Mouse (Mus musculus): Measurements from ENCODE around the gene Tshz2. TPM values are rescaled to one million over a fixed set of nuclear protein-coding genes. Genes with fewer than 3 reads are reported as not detected.

Gene Tshz2
- polyA plus RNA-seq, 1 experiment from 2014 or later, result 9.0 TPM

GRCm38 (mm10) chr2:170094871-170095270 lies 462.1 kb downstream of the Tshz2 start:
- WGBS, result 96% methylated on average over 9 of the region's 9 CpGs
- no peak for ATAC-seq (replicated peaks)
- H3K4me3 ChIP-seq, result no peak overlapping the region
- H3K4me1 ChIP-seq, result no peaks in the 10 kb centered on the region
- H3K9me3 ChIP-seq, result no peaks in the 10 kb centered on the region
- H3K27me3 ChIP-seq, result no peaks in the 10 kb centered on the region
- H3K9ac ChIP-seq (replicated peaks), result no peak overlapping the region
- no peak overlapping the region for H3K27ac ChIP-seq (replicated peaks)
- no peaks in the 10 kb centered on the region for H3K36me3 ChIP-seq
- H3K4me2 ChIP-seq (replicated peaks), result no peak overlapping the region

DNA sequence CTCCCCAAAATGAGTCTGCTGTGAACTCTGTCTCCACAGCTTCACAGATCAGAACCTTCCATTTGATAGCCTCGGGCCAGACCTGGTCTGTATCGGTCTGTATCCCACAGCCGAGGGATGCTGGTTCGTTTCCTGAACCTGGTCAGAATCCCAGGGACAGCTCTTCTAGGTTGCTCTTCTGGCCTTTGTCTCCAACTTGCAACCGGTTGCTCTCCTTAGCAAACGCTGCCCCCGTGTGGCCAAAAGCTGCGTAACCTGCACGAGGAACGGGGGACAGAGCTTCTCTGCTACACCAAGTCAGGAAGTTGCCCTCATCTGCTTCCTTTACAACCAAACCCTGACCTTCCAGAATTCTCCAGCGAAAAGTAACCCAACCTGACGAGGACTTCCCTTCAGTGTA lies 468.3 kb downstream of the Tshz2 start:
- 5% methylated on average over 12 of the region's 12 CpGs for WGBS

GRCm38 (mm10) chr2:170101932-170102331 lies 469.1 kb downstream of the Tshz2 start:
- Histone ChIP-seq H3K9ac (replicated peaks) (no peak overlapping the region), H3K4me3 (no peak overlapping the region), H3K4me1 (no peaks in the 10 kb centered on the region; the same call in 1 of the 2 replicates), H3K36me3 (no peaks in the 10 kb centered on the region), H3K27ac (replicated peaks) (no peak overlapping the region), H3K9me3 (no peaks in the 10 kb centered on the region), H3K27me3 (no peaks in the 10 kb centered on the region), H3K4me2 (replicated peaks) (no peak overlapping the region)
- no peak for ATAC-seq (replicated peaks)
- WGBS, result 70% methylated on average over 7 of the region's 7 CpGs

More for the DNA sequence above, 468.3 kb downstream of the Tshz2 start:
- Histone ChIP-seq H3K4me3 (no peak overlapping the region), H3K9ac (replicated peaks) (no peak overlapping the region), H3K4me1 (no peaks in the 10 kb centered on the region; the same call in 1 of the 2 replicates), H3K36me3 (no peaks in the 10 kb centered on the region), H3K27me3 (no peaks in the 10 kb centered on the region), H3K4me2 (replicated peaks) (no peak overlapping the region), H3K9me3 (no peaks in the 10 kb centered on the region), H3K27ac (replicated peaks) (no peak overlapping the region)
- ATAC-seq (replicated peaks), result peak; percentile 27; the same call in 1 of the 2 replicates

DNA sequence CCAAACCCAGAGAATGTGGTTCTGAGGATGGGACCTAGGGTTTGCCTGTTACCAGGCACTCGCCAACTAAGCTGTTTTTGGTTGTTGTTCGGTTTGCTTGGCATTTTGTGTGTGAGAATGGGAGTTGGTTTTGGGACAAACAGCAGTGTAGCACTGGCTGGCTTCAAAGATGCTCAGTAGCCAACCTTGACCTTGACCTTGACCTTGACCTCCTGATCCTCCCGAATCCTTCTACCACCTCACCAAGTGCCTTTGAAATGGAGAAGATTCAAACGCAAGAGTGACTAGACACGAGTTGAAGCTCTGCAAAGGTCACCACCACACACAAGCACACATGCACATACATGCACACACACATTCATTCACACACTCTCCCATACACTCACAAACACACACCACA lies 470.5 kb downstream of the Tshz2 start:
- Histone ChIP-seq H3K4me1 (no peaks in the 10 kb centered on the region; the same call in 1 of the 2 replicates), H3K27ac (replicated peaks) (no peak overlapping the region), H3K36me3 (no peaks in the 10 kb centered on the region), H3K27me3 (no peaks in the 10 kb centered on the region), H3K4me2 (replicated peaks) (no peak overlapping the region), H3K4me3 (no peak overlapping the region), H3K9me3 (no peaks in the 10 kb centered on the region), H3K9ac (replicated peaks) (no peak overlapping the region)
- no peak for ATAC-seq (replicated peaks)
- 89% methylated on average over 5 of the region's 5 CpGs for WGBS

DNA sequence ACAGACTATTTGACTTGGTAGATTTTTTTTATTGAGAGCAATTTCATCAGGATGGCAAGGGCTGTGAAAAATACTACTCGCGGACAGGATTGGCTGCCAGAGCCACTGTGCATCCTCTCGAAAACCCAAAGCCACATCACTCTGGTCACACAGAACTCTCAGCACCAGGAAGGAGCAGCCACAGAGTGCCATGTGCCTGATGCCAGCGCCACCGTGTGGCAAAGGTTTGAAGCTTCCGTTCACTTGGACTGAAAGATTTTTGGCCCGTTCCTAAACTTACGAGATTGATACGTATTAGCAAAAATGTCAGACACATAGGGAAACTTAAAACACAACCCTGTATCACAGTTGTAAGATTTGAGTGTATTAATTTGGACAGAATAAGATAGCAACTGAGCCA lies 471.0 kb downstream of the Tshz2 start:
- no peaks in the 10 kb centered on the region; the same call in 1 of the 2 replicates for H3K4me1 ChIP-seq
- no peaks in the 10 kb centered on the region for H3K9me3 ChIP-seq
- no peak; the same call in 1 of the 2 replicates for ATAC-seq (replicated peaks)
- H3K4me2 ChIP-seq (replicated peaks), result no peak overlapping the region
- 50% methylated on average over 9 of the region's 9 CpGs for WGBS
- no peak overlapping the region for H3K9ac ChIP-seq (replicated peaks)
- no peak overlapping the region for H3K4me3 ChIP-seq
- H3K36me3 ChIP-seq, result no peaks in the 10 kb centered on the region
- no peak overlapping the region for H3K27ac ChIP-seq (replicated peaks)
- H3K27me3 ChIP-seq, result no peaks in the 10 kb centered on the region

- Histone ChIP-seq H3K27me3 (no peaks in the 10 kb centered on the region), H3K4me2 (replicated peaks) (no peak overlapping the region), H3K9ac (replicated peaks) (no peak overlapping the region), H3K36me3 (no peaks in the 10 kb centered on the region), H3K9me3 (no peaks in the 10 kb centered on the region), H3K4me1 (peaks cover 4% of the 10 kb centered on the region), H3K27ac (replicated peaks) (no peak overlapping the region), H3K4me3 (no peak overlapping the region)
- ATAC-seq (replicated peaks), result no peak
- WGBS, result 91% methylated on average over 6 of the region's 6 CpGs
Observed at GRCm38 (mm10) chr2:170104396-170104795, 471.6 kb downstream of the Tshz2 start.

DNA sequence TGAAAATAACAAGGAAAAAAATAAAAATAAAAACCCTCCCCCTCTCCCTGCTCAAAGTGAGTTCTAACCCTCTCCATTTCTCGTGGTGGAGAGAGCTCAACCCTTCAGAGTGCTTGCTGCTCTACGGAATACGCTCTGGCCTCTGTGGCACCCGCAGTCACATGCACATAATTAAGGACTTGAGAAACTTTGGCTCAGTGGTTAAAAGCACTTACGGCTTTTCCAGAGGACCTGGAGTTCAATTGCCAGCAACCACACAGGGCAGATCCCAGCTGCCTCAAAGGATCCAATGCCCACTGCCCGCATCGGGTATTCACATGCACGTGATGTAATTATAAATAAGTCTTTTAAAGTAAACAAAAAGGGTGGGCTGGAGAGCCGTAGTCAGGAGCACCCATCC lies 473.2 kb downstream of the Tshz2 start:
- Histone ChIP-seq H3K4me2 (replicated peaks) (no peak overlapping the region), H3K4me3 (no peak overlapping the region), H3K4me1 (peaks cover 7% of the 10 kb centered on the region), H3K27me3 (no peaks in the 10 kb centered on the region), H3K36me3 (no peaks in the 10 kb centered on the region), H3K9me3 (no peaks in the 10 kb centered on the region), H3K27ac (replicated peaks) (no peak overlapping the region), H3K9ac (replicated peaks) (no peak overlapping the region)
- no peak for ATAC-seq (replicated peaks)
- WGBS, result 56% methylated on average over 9 of the region's 9 CpGs

- Histone ChIP-seq H3K4me1 (peaks cover 11% of the 10 kb centered on the region; the same call in 1 of the 2 replicates), H3K36me3 (0 out of 2 replicates have a peak, but pooled peaks cover 2% of the 10 kb centered on the region), H3K9me3 (no peaks in the 10 kb centered on the region), H3K27me3 (no peaks in the 10 kb centered on the region), H3K9ac (replicated peaks) (no peak overlapping the region), H3K27ac (replicated peaks) (no peak overlapping the region), H3K4me2 (replicated peaks) (no peak overlapping the region), H3K4me3 (no peak overlapping the region)
- no peak for ATAC-seq (replicated peaks)
- WGBS, result 87% methylated on average over 3 of the region's 3 CpGs
Observed at GRCm38 (mm10) chr2:170107791-170108190, 475.0 kb downstream of the Tshz2 start.

DNA sequence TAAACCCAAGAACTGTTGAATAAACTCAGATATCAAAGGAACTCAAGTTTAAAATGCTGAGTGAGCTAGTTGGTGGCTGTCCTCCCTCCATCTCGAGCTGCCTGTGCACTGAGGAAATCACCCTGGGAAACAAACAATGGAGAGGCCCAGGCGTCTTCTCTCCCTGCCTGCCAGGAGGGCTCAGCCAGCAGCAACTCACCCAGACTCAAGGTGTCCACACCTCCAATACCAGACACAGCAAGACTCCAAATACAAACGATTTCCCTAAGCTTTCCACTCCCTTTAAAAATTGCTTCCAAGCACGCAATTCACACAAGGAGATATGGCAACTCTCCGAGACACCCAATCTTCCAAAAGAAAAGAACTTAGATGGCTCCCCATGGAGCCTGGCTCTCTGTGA lies 476.7 kb downstream of the Tshz2 start:
- peaks cover 5% of the 10 kb centered on the region; the same call in 1 of the 2 replicates for H3K36me3 ChIP-seq
- H3K9ac ChIP-seq (replicated peaks), result no peak overlapping the region
- H3K27ac ChIP-seq (replicated peaks), result no peak overlapping the region
- WGBS, result 27% methylated on average over 5 of the region's 5 CpGs
- H3K4me2 ChIP-seq (replicated peaks), result no peak overlapping the region
- H3K9me3 ChIP-seq, result no peaks in the 10 kb centered on the region
- ATAC-seq (replicated peaks), result no peak
- H3K4me1 ChIP-seq, result peaks cover 13% of the 10 kb centered on the region; the same call in 1 of the 2 replicates
- no peak overlapping the region for H3K4me3 ChIP-seq
- H3K27me3 ChIP-seq, result no peaks in the 10 kb centered on the region

DNA sequence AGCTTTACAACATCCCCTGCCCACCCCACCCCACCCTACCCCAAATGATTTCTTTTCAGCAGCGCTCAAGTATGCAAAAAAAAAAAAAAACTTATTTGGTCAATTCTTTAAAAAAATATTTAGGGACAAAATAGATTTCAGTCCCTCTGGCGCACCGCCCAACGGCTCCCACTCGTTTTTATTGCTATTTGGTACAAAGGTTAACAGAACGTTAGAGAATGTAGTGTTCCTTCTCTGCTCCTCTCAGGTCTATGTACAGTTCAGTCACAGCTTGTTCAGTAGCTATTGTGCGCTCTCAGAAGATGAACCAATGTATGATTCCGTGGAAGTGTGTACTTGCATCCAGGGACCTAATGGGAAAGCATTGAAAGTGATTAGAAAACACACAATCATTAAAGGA lies 477.5 kb downstream of the Tshz2 start:
- H3K36me3 ChIP-seq, result peaks cover 9% of the 10 kb centered on the region
- 82% methylated on average over 8 of the region's 8 CpGs for WGBS
- ATAC-seq (replicated peaks), result no peak

DNA sequence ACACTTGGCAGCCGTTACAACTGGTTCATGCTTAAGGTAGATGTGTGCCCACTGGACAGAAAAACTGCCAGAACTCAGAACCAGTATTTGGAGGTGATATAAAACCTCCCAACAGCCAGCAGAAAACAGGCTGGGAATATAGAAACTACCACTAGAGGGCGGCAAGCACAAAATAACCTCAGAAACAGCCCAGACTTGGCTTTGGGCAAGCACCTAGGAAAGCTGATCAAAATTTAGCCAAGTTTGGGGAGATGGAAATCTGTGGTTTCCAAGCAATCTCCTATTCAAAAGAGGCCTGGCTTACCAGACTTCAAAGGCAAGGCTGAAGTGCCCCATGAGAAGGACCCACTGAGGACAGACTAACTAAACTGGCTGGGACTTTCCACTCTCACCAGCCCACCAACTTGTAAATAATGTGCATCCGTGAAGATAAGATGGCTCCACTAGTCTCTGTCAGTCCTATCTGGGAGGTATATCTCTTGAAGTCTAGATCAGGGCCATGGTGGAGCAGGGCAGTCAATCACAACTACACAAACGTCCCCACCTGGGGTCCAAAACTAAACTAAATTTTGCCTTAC lies 484.0 kb downstream of the Tshz2 start:
- WGBS, result 43% methylated on average over 4 of the region's 4 CpGs
- Histone ChIP-seq H3K27ac (replicated peaks) (0 out of 2 replicates have a peak overlapping the region, but pooled peaks have one; percentile 7), H3K4me1 (peaks cover 14% of the 10 kb centered on the region), H3K9me3 (no peaks in the 10 kb centered on the region), H3K36me3 (peaks cover 19% of the 10 kb centered on the region), H3K4me2 (replicated peaks) (no peak overlapping the region), H3K9ac (replicated peaks) (no peak overlapping the region), H3K27me3 (no peaks in the 10 kb centered on the region), H3K4me3 (no peak overlapping the region)
- ATAC-seq (replicated peaks), result peak; percentile 44

More for the DNA sequence above, 477.5 kb downstream of the Tshz2 start:
- no peaks in the 10 kb centered on the region for H3K9me3 ChIP-seq
- no peak overlapping the region for H3K9ac ChIP-seq (replicated peaks)
- H3K4me2 ChIP-seq (replicated peaks), result no peak overlapping the region
- peaks cover 13% of the 10 kb centered on the region; the same call in 1 of the 2 replicates for H3K4me1 ChIP-seq
- no peak overlapping the region for H3K27ac ChIP-seq (replicated peaks)
- H3K4me3 ChIP-seq, result no peak overlapping the region
- H3K27me3 ChIP-seq, result no peaks in the 10 kb centered on the region

GRCm38 (mm10) chr2:170120139-170121027 lies 487.6 kb downstream of the Tshz2 start:
- Histone ChIP-seq H3K27ac (replicated peaks) (no peak overlapping the region), H3K4me1 (peaks cover 8% of the 10 kb centered on the region), H3K36me3 (peaks cover 12% of the 10 kb centered on the region; the same call in 1 of the 2 replicates), H3K4me2 (replicated peaks) (no peak overlapping the region), H3K9me3 (no peaks in the 10 kb centered on the region), H3K27me3 (no peaks in the 10 kb centered on the region), H3K4me3 (no peak overlapping the region), H3K9ac (replicated peaks) (no peak overlapping the region)
- ATAC-seq (replicated peaks), result no peak
- 90% methylated on average over 19 of the region's 19 CpGs for WGBS

All from forebrain, embryonic 15.5 days (tissue).